Mouse (Mus musculus): Measurements from ENCODE around the gene Olfr222.

DNA sequence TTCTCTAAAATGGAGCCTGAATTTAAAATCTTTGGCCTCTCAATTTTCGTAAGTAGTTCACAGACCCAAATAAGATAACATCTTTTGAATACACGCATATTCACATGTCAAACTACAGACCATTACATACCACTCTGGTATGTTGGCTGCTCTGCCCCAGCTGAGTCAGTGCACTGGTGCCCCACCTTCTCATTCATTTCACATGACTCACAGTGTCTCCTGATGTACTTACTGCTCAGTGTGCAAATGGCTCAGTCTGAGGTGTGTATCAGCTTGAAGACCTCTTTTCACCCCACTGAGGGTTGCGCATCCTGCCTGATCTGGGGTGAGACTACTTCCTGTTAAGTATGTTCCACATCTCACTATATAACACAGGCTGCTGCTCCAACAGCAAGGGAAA, 24.8 kb upstream of the Olfr222 start:
- TF ChIP-seq POLR2A (IDR thresholded peaks at IDR 0.05; ENCODE audit: insufficient read depth, low read length): no peak
- TF ChIP-seq EP300 (IDR thresholded peaks at IDR 0.05; ENCODE audit: insufficient read depth, low read depth, low read length): no peak
